Comparison of ENCODE assay signal across 29 mouse cellular contexts in the genomic region with DNA sequence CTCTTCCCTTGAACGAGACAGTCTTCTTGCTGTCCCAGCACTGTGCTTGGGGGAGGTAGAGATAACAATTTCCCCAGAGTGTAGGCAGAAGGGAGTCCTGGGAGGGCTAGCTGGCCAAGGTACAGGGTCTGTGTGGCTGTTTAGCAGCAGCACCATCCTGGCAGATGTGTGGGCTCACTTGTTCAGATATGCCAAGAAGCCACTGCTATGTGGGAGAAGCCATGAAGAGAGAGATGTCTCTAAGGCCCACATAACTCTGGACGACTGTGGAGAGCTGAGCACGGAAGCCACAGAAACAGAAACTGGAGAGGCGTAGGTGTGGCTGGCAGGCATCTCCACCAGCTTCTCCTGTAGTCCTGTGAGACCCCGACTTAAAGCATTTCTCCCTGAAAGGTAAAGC. TPM values are rescaled to one million over a fixed set of nuclear protein-coding genes. Genes with fewer than 3 reads are reported as not detected.
"Had no signal": no experiment of that assay in that cellular context is flagged by ENCODE, and none has a peak within 500 bp of the region (broad histone marks: within the 10 kb centered on the region; RNA-seq: fewer than 3 reads in every experiment).

No protein-coding gene starts in this region.

- H3K4me2 ChIP-seq: heart, embryonic 11.5 days; heart, embryonic 13.5 days; heart, embryonic 15.5 days; hindbrain, embryonic 12.5 days; hindbrain, embryonic 15.5 days; kidney, embryonic 15.5 days; limb, embryonic 12.5 days; liver, embryonic 11.5 days; liver, embryonic 13.5 days; liver, embryonic 15.5 days had no signal

- H3K9me3 ChIP-seq: heart, embryonic 13.5 days; heart, embryonic 15.5 days; hindbrain, embryonic 12.5 days; hindbrain, embryonic 15.5 days; limb, embryonic 10.5 days; limb, embryonic 12.5 days; liver, embryonic 13.5 days; liver, embryonic 15.5 days had no signal

- H3K36me3 ChIP-seq: heart, embryonic 13.5 days; heart, embryonic 15.5 days; hindbrain, embryonic 12.5 days; hindbrain, embryonic 15.5 days; kidney, embryonic 15.5 days; limb, embryonic 10.5 days; limb, embryonic 12.5 days; liver, embryonic 13.5 days; liver, embryonic 15.5 days had no signal

- ATAC-seq: intestine, embryonic 16.5 days had no signal

- H3K4me3 ChIP-seq: heart, adult 2 months; heart, embryonic 13.5 days; heart, embryonic 15.5 days; hindbrain, embryonic 12.5 days; hindbrain, embryonic 15.5 days; kidney, embryonic 15.5 days; left cerebral cortex, adult 2 months; limb, embryonic 10.5 days; limb, embryonic 12.5 days; liver, embryonic 13.5 days; liver, embryonic 15.5 days had no signal

- H3K4me1 ChIP-seq: heart, embryonic 15.5 days; hindbrain, embryonic 12.5 days; hindbrain, embryonic 15.5 days; kidney, embryonic 15.5 days; limb, embryonic 10.5 days; limb, embryonic 12.5 days; liver, embryonic 13.5 days; liver, embryonic 15.5 days had no signal

- H3K9ac ChIP-seq: heart, embryonic 13.5 days; heart, embryonic 15.5 days; hindbrain, embryonic 12.5 days; hindbrain, embryonic 15.5 days; kidney, embryonic 15.5 days; limb, embryonic 12.5 days; liver, embryonic 13.5 days; liver, embryonic 15.5 days had no signal

- DNase-seq: gastrocnemius, postnatal 14 days; gastrocnemius, postnatal 36 days; heart, adult 11 months; heart, adult 2 months; heart, postnatal 14 days; heart, postnatal 36 days; kidney, adult 11 months; kidney, adult 2 months; kidney, adult 9 months; kidney, postnatal 14 days; kidney, postnatal 36 days; layer of hippocampus, adult 9-11 months; liver; liver, embryonic 13.5 days had no signal

- H3K27ac ChIP-seq: heart, adult 2 months; heart, embryonic 13.5 days; heart, embryonic 15.5 days; hindbrain, embryonic 12.5 days; hindbrain, embryonic 15.5 days; hindbrain, postnatal 0 days; kidney, embryonic 15.5 days; kidney, postnatal 0 days; left cerebral cortex, adult 2 months; limb, embryonic 10.5 days; limb, embryonic 12.5 days; liver, embryonic 13.5 days; liver, embryonic 15.5 days had no signal

- H3K27me3 ChIP-seq: heart, embryonic 13.5 days; heart, embryonic 15.5 days; hindbrain, embryonic 12.5 days; hindbrain, embryonic 15.5 days; limb, embryonic 12.5 days had no signal

RNA-seq across cellular contexts. Expression of a gene that starts 40.6 kb away (rescaled TPM):
- total RNA-seq: hematopoietic stem cell, adult 5-6 weeks had no signal

RNA-seq across cellular contexts. Expression of a gene that starts 44.0 kb away (rescaled TPM):
- polyA plus RNA-seq: liver, embryonic 13.5 days had no signal

RNA-seq across cellular contexts. Expression of a gene that starts 44.6 kb away (rescaled TPM):
- total RNA-seq: heart, adult 2 months had no signal
- polyA plus RNA-seq: heart, embryonic 11.5 days; limb, embryonic 10.5 days; limb, embryonic 12.5 days; liver, embryonic 11.5 days; liver, embryonic 13.5 days; liver, embryonic 15.5 days had no signal
